Mouse (Mus musculus) myocyte (in vitro differentiated cells): Measurements from ENCODE around the gene Arhgap15.

Experiments
- CEBPB ChIP-seq: IDR thresholded peaks from 2 replicates; pipeline ENCODE4 v1.6.1; 2011; ENCODE audit warnings: mild to moderate bottlenecking, moderate library complexity; ENCODE audit not compliant: poor library complexity, insufficient read depth, severe bottlenecking
- E2F4 ChIP-seq: IDR thresholded peaks from one replicate; pipeline ENCODE4 v1.6.1; 2011; ENCODE audit warnings: mild to moderate bottlenecking, control low read depth, moderate library complexity; ENCODE audit not compliant: insufficient read depth
- MAX ChIP-seq: IDR thresholded peaks from one replicate; pipeline ENCODE4 v1.6.1; 2011; ENCODE audit warnings: low read depth, mild to moderate bottlenecking, control low read depth
- MYOD1 ChIP-seq, 3 experiments: IDR thresholded peaks; one replicate each; pipeline ENCODE4 v1.6.1; 2011; ENCODE audit warnings: control low read depth in 2 of 3, low read depth in 2 of 3, mild to moderate bottlenecking in 2 of 3, moderate library complexity in 1 of 3; ENCODE audit not compliant: insufficient read length in 2 of 3, control insufficient read depth in 1 of 3
- MYOG ChIP-seq, 3 experiments: IDR thresholded peaks; one replicate each; pipeline ENCODE4 v1.6.1; 2011; ENCODE audit warnings: control low read depth in 2 of 3, low read depth in 2 of 3, mild to moderate bottlenecking in 2 of 3; ENCODE audit not compliant: insufficient read length in 2 of 3, control insufficient read depth in 1 of 3, insufficient read depth in 1 of 3
- POLR2A ChIP-seq: IDR thresholded peaks from one replicate; pipeline ENCODE4 v1.6.1; 2011; ENCODE audit warnings: low read depth, mild to moderate bottlenecking, control low read depth, moderate library complexity; ENCODE audit not compliant: insufficient read length
- POLR2AphosphoS2 ChIP-seq: IDR thresholded peaks from one replicate; pipeline ENCODE4 v1.6.1; 2011; ENCODE audit warnings: low read depth, control low read depth; ENCODE audit not compliant: insufficient read length
- REST ChIP-seq: IDR thresholded peaks from one replicate; pipeline ENCODE4 v1.6.1; 2011; ENCODE audit warnings: mild to moderate bottlenecking, control low read depth, moderate library complexity; ENCODE audit not compliant: insufficient read depth, insufficient read length
- SRF ChIP-seq: IDR thresholded peaks from one replicate; pipeline ENCODE4 v1.6.1; 2011; ENCODE audit warnings: low read depth; ENCODE audit not compliant: control insufficient read depth, insufficient read length
- TCF12 ChIP-seq: IDR thresholded peaks from one replicate; pipeline ENCODE4 v1.6.1; 2011; ENCODE audit warnings: mild to moderate bottlenecking, control low read depth; ENCODE audit not compliant: poor library complexity, insufficient read depth, severe bottlenecking
- TCF3 ChIP-seq: IDR thresholded peaks from one replicate; pipeline ENCODE4 v1.6.1; 2011; ENCODE audit warnings: low read depth, control low read depth; ENCODE audit not compliant: insufficient read length
- USF1 ChIP-seq: IDR thresholded peaks from one replicate; pipeline ENCODE4 v1.6.1; 2011; ENCODE audit warnings: low read depth, mild to moderate bottlenecking, control low read depth, moderate library complexity

GRCm38 (mm10) chr2:43986066-43986465, 237.4 kb downstream of the Arhgap15 start:
- TF ChIP-seq POLR2A (no peak), E2F4 (no peak), MYOD1 (IDR thresholded peaks at IDR 0.05; ENCODE audit: control insufficient read depth in 1 of 3, insufficient read length in 2 of 3, low read depth in 2 of 3) (no peak), POLR2AphosphoS2 (no peak), TCF12 (no peak), MYOG (IDR thresholded peaks at IDR 0.05; ENCODE audit: control insufficient read depth in 1 of 3, insufficient read depth in 1 of 3, insufficient read length in 2 of 3, low read depth in 2 of 3) (no peak), MAX (no peak), USF1 (no peak), TCF3 (no peak), CEBPB (no peak), SRF (no peak), REST (no peak)
